Mouse (Mus musculus): Measurements from ENCODE around the gene Ppm1l.
A peak's percentile ranks its signal among the peaks of the same experiment; 100 is the strongest.

Ppm1l gene

DNA sequence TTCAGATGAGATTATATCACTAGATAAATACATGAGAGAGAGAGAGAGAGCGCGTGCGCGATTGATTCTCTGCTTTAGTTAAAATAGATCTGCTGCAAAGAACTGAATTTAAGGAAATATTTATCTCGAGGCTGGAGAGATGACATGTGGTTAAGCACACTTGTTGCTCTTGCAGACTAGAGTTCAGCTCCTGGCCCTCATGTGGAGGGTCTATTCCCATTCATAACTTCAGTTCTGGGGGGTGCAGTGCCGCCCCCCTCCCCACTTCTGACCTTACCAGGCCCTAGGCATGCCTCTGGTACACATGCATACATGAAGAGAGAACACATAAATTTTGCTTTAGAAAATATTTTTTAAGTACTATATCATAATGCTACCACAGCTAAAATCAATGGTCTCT, 280.6 kb downstream of the Ppm1l start:
- no peak for DNase-seq (ENCODE audit: low spot score in 2 of 2)

DNA sequence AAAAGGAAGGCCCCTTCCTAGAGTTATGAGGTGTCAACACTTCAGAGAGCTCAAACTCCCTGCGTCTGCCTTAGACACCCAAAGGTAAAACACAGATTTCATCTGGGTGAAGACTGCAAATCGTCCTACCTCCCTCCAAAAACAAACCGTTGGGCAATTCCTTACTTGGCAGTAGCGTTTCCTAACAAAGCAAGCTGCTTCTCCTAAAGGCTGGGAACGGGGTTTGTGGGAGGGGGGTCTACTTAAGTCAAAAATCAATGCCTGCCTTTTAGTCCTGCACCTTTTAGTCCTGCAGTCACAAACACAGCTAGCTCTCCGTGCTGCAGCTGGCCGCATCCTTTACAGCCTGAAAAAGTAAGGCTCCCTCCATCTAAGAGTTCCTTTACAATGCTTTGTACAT, 281.2 kb downstream of the Ppm1l start:
- no peak for DNase-seq (ENCODE audit: low spot score in 2 of 2)

DNA sequence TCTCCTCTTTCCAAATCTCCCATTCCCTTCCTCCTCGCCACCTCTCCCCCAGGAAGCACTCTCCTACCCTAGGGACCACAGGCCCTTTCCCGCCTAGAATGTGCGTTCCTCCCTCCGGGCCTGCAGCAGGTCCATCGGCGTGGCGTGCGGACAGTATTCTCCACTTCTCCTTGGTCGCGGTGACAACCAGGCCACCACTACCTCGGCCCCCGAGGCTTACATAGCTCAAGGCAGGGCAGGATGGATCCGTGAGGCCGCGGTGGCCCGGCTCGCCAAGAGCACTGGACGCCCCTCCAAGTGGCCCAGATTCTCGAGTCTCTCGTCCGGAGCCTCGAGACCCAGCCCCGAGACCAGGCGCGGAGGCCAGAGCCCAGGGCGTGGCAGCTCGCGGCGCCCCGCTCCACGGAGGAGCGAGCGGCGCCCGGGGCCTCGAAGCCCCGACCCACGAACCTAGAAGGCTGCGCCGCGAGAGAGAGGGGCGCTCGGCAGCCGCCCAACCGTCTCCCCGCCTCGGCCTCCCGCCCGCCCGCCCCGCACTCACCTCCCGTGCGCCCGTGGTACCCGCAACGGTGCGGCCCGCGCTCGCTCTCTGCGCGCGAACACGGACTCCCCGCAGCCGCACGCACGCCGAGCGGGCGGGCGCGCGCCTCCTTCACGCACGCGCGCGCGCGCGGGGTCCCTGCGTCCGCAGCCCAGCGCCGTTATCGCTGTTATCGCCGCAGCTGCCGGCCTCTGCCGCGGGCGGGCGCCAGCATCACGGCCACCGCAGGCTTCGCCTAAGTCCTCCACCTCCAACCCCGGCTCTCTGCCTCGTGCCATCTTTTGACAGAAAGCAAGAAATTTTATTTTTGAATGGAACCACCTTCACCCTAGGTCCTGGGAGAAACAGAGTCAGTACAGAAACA, 281.9 kb downstream of the Ppm1l start, which contains the start of gene B3galnt1:
Gene B3galnt1 (minus strand): TSS at position 700 of the 905 bp plus-strand sequence.
- DNase-seq (ENCODE audit: low spot score in 2 of 2), result peak; percentile 20 to 48

GRCm38 (mm10) chr3:69599166-69599500, 282.5 kb downstream of the Ppm1l start:
- DNase-seq (ENCODE audit: low spot score in 2 of 2), result peak in 1 of 2 experiments; percentile 3

- DNase-seq (ENCODE audit: low spot score in 2 of 2), result no peak
Measured at GRCm38 (mm10) chr3:69606923-69607322, 290.3 kb downstream of the Ppm1l start.

DNA sequence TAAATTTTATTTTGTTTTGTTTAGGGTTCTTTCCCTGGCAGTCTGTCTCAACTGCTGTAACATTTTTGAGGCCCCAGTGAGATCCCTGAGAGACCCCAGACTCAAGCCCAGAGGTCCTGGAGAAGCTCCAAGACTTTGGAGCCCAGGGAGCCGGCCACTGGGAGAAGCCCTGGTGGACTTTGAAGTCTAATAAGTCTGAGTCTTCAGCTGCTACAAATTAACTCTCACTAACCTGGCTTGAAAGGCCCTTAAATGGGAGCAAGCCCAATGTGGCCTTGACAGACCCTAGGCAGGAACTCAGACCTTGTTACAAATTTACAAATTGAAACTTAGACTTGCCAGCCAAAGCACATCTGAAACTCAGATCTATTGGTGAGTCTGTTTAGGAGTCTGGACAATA, 290.8 kb downstream of the Ppm1l start:
- DNase-seq (ENCODE audit: low spot score in 2 of 2), result no peak

DNA sequence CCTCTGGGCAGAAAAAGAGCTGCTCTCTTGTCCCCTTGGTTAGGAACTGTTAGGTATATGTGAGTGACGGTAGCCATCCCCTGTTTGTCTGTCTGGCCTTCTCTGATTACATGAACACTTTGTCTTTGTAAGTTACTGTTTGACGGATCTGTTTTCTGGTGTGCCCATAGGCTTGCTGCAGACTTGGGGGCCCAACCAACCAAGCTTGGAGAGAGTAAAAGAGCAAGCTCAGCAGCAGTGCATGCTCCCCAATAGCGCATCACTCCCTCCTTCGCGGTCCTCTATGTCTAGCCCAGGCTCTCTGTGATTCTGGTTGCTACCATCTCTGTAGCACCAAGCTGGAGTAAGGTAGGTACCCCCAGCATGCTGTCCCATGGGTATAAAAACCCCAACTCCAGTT, 291.2 kb downstream of the Ppm1l start:
- no peak for DNase-seq (ENCODE audit: low spot score in 2 of 2)

Data from urinary bladder, postnatal 36 days (tissue).